Mouse (Mus musculus) urinary bladder, postnatal 14 days (tissue): Measurements from ENCODE around the gene St6galnac5.

ENCODE experiments used
- DNase-seq: peaks from one replicate; pipeline ENCODE4 v3.0.0; 2021; ENCODE audit warnings: low spot score

St6galnac5 gene

GRCm38 (mm10) chr3:152913150-152913549 lies 68.9 kb downstream of the St6galnac5 start:
- no peak for DNase-seq

GRCm38 (mm10) chr3:152912216-152913101 lies 69.6 kb downstream of the St6galnac5 start:
- DNase-seq, result no peak

DNA sequence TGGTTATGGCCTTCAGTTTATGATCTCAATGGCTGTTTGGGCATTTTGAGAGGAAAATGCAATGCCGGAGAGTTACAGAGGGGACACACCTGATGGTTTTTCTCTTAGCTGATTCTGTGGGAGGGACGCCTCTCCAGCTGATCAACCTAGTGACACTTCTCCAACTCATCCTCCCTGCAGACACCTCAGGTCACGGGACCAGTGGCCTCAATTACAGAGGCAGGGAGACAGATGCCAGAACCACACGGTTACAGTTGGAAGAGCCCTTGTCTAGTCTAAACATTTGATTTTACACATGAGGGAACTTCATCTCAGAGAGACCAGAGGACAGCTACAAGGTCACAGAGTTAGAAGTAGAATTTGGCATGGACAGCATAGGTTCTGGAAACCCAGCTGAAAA lies 70.5 kb downstream of the St6galnac5 start:
- no peak for DNase-seq

GRCm38 (mm10) chr3:152907683-152908082 lies 74.4 kb downstream of the St6galnac5 start:
- no peak for DNase-seq

DNA sequence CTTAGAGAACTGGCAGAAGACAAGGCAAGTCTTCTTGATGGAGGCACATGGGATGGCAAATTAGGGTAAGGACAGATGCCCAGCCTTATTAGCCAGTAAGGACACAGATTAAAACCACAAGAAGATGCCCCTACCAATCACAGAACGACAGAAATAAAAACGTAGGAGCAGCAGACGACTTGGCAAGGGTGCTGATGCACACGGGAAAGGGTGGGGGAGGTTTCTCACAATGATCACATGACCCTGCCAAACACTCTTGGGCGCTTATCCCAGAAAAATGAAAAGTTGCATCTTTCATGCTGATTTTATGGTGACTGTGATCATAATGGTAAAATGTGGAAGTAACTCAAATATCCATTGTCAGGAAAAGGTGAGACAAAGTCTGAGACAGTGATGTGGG lies 75.0 kb downstream of the St6galnac5 start:
- DNase-seq, result no peak

DNA sequence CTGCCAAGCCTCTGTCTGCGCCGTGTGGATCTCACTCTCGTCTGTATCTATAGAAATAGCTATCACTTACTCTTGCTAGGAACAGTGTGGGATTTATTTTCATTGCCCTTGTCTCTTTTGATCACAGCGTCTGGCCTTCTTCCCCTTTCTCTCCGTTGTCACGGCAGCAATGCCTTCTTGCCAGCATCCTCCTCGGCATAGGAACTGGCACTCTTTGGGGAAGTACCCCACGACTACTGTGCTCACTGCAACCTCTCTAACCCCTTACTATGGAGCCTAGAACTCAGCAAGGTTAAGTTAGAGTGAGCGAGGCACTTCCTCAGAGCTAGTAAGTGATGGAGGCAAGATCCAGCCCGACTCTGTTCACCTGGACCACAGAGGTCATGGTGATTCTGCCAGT lies 76.2 kb downstream of the St6galnac5 start:
- DNase-seq, result no peak

DNA sequence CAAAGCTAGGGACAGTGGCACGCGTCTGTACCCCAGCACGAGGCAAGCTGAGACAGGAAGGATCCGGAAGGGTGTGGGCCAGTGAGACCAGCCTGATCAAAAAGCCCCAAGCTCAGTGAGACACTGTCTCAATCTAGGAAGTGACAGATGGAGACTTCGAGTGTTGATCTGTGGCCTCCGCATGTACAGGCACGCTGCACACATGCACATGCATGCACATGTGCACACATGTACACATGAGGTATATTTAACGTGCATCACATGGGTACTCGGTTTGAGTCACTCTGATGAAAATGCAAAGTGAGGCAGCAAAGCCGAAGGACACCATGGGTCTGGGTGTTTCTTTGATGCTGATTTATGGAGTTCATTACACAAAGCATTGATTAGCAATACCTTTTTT lies 77.0 kb downstream of the St6galnac5 start:
- no peak for DNase-seq

GRCm38 (mm10) chr3:152898906-152899305 lies 83.1 kb downstream of the St6galnac5 start:
- DNase-seq, result no peak

DNA sequence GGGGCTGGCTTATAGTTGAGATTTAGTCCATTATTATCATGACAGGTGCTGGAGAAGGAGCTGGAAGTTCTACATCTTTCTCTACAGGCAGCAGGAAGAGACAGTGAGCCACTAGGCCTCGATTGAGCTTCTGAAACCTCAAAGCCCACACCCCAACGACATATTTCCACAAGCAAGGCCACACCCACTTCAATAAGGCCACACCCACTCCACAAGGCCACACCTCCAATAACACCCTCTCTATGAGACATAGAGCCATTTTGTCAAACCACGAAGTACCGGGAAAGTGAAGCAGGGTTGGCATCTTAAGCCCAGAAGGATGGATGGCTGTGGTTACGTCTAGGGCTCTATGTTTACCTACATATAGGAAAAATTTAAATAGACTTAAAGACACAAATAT lies 84.8 kb downstream of the St6galnac5 start:
- no peak for DNase-seq

DNA sequence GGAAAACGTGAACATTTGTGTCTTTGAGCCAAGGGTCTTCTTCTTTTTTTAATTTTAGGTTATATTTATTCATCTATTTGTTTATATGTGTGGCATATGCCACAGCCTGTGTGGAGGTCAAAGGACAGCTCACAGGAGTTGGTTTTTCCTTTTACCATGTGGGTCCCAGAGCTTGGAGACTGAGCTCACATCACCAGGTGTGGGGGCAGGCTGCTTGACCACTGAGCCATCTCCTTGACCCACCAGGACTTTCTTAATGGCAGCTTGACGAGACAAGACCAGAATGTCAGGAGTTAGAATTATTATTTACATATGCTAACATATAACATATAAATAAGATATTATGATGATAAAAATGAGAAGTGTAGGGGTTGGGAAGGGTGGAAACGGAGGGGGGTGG lies 85.9 kb downstream of the St6galnac5 start:
- no peak for DNase-seq

DNA sequence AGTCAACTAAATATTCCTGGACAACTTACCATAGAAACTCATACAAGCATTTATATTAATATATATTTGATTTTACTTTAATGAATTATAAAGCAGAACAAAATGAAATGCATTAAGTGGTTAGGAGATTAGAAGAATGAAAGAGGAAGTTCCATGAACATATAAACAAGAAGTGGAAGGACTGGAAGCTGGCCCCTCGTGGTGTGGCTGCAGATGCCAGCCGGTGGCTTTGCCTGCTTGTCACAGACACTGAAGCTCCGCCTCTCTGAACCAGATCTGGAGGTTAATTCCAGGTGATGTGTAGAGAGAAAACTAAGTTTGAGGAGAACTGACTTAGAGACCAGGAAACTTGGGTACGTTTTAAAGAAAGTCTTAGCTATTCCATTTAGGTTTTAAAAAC lies 87.1 kb downstream of the St6galnac5 start:
- DNase-seq, result no peak

GRCm38 (mm10) chr3:152888116-152888515 lies 93.9 kb downstream of the St6galnac5 start:
- no peak for DNase-seq

- DNase-seq, result no peak
These were observed 95.3 kb downstream of the St6galnac5 start for GRCm38 (mm10) chr3:152886749-152887148.

GRCm38 (mm10) chr3:152883556-152883955 lies 98.5 kb downstream of the St6galnac5 start:
- DNase-seq, result no peak

GRCm38 (mm10) chr3:152881706-152882105 lies 100.3 kb downstream of the St6galnac5 start:
- no peak for DNase-seq

- no peak for DNase-seq
These were observed 101.8 kb downstream of the St6galnac5 start for GRCm38 (mm10) chr3:152880121-152880835.

DNA sequence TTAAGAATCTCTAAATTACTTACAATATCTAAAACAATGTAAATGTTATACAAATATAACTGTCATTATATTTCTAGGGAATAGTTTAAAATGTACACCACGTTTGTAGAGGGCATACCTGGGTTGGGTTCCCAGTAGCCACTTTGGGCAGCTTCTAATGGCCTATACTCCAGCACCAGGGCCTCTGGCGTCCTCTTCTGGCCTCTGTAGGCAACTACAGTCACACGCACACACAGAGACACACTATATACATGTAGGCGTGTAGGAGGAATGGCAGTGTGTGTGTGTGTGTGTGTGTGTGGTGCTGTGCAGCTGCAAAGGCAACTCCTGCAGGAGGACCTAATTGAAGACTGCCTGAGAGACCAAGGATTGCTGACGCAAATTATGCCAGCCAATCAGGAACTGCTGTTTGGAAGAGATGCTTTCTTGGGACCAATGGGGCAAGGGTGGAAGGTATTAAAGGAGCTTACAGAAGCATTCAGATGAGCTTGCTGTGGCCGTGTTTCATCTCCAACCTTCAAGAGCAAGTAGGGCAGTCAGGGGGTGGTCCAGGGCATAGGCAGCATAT lies 106.2 kb downstream of the St6galnac5 start:
- DNase-seq, result no peak

GRCm38 (mm10) chr3:152874431-152875355 lies 107.4 kb downstream of the St6galnac5 start:
- no peak for DNase-seq

- no peak for DNase-seq
These were observed 109.5 kb downstream of the St6galnac5 start for GRCm38 (mm10) chr3:152872596-152872995.

DNA sequence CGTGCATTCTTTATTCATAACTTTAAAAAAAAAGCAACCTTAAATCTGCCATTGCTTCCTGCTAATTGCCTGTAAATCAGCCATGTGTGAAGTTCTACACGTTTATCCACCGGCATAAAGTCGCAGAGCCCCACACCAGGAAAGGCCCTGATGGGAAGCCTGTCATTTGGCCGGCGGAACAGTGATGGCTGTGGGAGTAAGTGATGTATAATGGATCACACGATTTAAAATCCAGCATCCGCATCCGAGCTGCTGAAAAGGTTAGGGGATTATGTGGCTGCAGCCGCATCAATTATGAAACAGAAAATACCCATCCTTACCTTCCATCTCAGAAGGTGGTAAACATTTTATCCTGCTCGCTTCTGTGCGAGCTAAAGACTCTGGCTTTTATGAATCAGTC lies 110.0 kb downstream of the St6galnac5 start:
- no peak for DNase-seq

- no peak for DNase-seq
These were observed 114.2 kb downstream of the St6galnac5 start for GRCm38 (mm10) chr3:152867654-152868525.
